Mouse (Mus musculus) midbrain, embryonic 14.5 days (tissue): ENCODE measurements at regions not wholly inside any gene's neighbourhood (a gene's known extent, or its start where the extent isn't known, plus 50 kb on each side); places are given as distances from the start of the nearest gene placed in this dataset.

Experiments
- ATAC-seq: fragments of 200-750 bp; cut with Nextera tagmentation; 2 replicates; pipeline ENCODE4 v1.8.0; 2017; ENCODE audit warnings: moderate number of reproducible peaks, moderate library complexity; ENCODE audit not compliant: low FRiP score, low TSS enrichment
- DNase-seq: peaks from one replicate; pipeline ENCODE4 v3.0.0-alpha.2; 2015
- H3K27ac ChIP-seq: fragments of 300-500 bp; sonication (generic); replicated peaks from 2 replicates; pipeline ENCODE4 v1.5.1; 2014; ENCODE audit warnings: mild to moderate bottlenecking, low read depth, low read length, moderate library complexity
- H3K27me3 ChIP-seq: fragments of 300-500 bp; sonication (generic); 2 replicates; pipeline ENCODE4 v1.6.1; 2014; ENCODE audit warnings: low read length, control low read depth, mixed read lengths; ENCODE audit not compliant: control insufficient read depth, insufficient read depth
- H3K36me3 ChIP-seq: fragments of 300-500 bp; sonication (generic); 2 replicates; pipeline ENCODE4 v1.6.1; 2014; ENCODE audit warnings: low read length, control low read depth; ENCODE audit not compliant: control insufficient read depth, insufficient read depth
- H3K4me1 ChIP-seq: fragments of 300-500 bp; sonication (generic); 2 replicates; pipeline ENCODE4 v1.6.1; 2014; ENCODE audit warnings: mild to moderate bottlenecking, antibody characterized with exemption, low read length, control low read depth; ENCODE audit not compliant: control insufficient read depth, insufficient read depth
- H3K4me2 ChIP-seq: fragments of 300-500 bp; sonication (generic); 2 replicates; pipeline ENCODE4 v1.6.1; 2014; ENCODE audit warnings: mild to moderate bottlenecking, low read length, moderate library complexity
- H3K4me3 ChIP-seq: fragments of 300-500 bp; sonication (generic); replicated peaks from 2 replicates; pipeline ENCODE4 v1.5.1; 2014; ENCODE audit warnings: low read depth, low read length
- H3K9ac ChIP-seq: fragments of 300-500 bp; sonication (generic); replicated peaks from 2 replicates; pipeline ENCODE4 v1.6.1; 2014; ENCODE audit warnings: mild to moderate bottlenecking, low read length, moderate library complexity
- H3K9me3 ChIP-seq: fragments of 300-500 bp; sonication (generic); 2 replicates; pipeline ENCODE4 v1.6.1; 2016; ENCODE audit warnings: low read length, control low read depth, mixed read lengths; ENCODE audit not compliant: control insufficient read depth
- WGBS: fragments of 180-500 bp; shearing (Covaris S2); extraction: QIAGEN DNeasy Blood & Tissue Kit; methylation state at CpG from one replicate; pipeline ENCODE4 v1.1.7; 2014; 5-methylcytosine and 5-hydroxymethylcytosine counted together

DNA sequence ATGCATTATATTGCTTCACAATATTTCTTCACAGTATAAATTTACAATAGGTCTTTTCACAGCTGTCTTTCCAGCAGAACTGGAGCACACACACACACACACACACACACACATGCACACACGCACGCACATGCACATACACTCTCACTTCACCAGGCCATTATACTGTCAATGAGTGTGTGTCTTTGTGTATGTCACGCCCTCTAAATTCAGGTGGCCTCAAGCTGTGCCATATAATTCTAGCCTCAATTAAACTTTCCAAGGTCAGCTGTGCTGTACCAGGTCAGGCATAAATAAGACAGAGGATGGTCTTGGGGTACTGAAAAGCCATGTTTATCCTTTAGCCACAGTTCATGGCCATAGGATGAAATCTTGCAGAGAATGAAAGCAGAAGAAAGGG is 442.4 kb downstream of the Gm10295 start:
- H3K27ac ChIP-seq: no peak overlapping the region
- DNase-seq: no peak
- H3K4me3 ChIP-seq: no peak overlapping the region
- no peak for ATAC-seq
- H3K4me1 ChIP-seq: no peaks in the 10 kb centered on the region
- no peak overlapping the region for H3K9ac ChIP-seq
- H3K4me2 ChIP-seq: no peak overlapping the region
- no peaks in the 10 kb centered on the region for H3K9me3 ChIP-seq
- no peaks in the 10 kb centered on the region for H3K36me3 ChIP-seq
- 67% methylated on average over 3 of the region's 3 CpGs for WGBS
- H3K27me3 ChIP-seq: no peaks in the 10 kb centered on the region

DNA sequence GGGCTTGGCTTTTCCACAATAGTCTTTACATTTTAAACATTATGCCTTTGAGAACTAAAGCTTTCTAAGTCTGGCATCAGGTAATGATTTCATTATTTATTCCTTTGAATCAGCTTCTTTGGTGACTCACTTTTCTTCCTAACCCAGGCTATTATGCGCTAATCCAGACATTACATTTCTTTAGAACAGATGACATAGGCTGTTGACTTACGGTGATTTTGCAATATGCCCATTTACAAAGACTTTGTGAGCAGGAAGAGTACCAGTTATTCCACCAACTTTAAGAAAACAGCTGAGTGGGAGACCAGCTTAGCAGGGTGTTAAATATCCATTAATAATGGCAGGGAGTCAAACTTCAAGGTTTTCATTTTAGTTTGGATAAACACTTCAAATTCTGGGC is 459.6 kb downstream of the Gm10295 start:
- no peaks in the 10 kb centered on the region for H3K4me1 ChIP-seq
- no peak overlapping the region for H3K4me3 ChIP-seq
- H3K27me3 ChIP-seq: no peaks in the 10 kb centered on the region
- no peaks in the 10 kb centered on the region for H3K9me3 ChIP-seq
- DNase-seq (no peak), ATAC-seq (no peak)
- no peak overlapping the region for H3K9ac ChIP-seq
- H3K36me3 ChIP-seq: no peaks in the 10 kb centered on the region
- H3K27ac ChIP-seq: no peak overlapping the region
- 86% methylated on average over 2 of the region's 2 CpGs for WGBS
- no peak overlapping the region for H3K4me2 ChIP-seq

DNA sequence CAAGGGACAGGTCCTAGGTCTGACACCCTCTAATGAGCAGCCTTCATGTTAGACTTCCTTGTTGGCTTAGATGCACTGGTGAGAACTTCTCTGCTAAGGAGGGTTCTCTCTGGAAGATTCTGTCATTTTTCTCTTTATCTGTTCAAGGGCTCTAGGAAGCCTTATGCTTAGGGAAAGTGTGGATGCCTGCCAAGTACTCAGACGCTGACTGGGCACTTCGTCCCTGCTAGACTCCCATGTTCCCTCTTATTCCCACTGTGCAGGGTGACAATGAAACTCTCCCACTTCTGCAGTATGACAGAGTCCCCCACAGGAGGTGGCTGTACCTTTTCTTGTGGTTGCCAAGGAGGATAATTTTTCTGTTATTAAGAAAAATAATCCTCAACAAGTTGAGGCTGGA is 470.8 kb downstream of the Gm10295 start:
- Histone ChIP-seq H3K4me3 (no peak overlapping the region), H3K4me2 (no peak overlapping the region), H3K9ac (no peak overlapping the region), H3K36me3 (no peaks in the 10 kb centered on the region), H3K27ac (no peak overlapping the region), H3K4me1 (no peaks in the 10 kb centered on the region), H3K9me3 (no peaks in the 10 kb centered on the region), H3K27me3 (no peaks in the 10 kb centered on the region)
- whole genome bisulfite sequencing: 74% methylated on average over 2 of the region's 2 CpGs
- ATAC-seq (no peak), DNase-seq (no peak)

DNA sequence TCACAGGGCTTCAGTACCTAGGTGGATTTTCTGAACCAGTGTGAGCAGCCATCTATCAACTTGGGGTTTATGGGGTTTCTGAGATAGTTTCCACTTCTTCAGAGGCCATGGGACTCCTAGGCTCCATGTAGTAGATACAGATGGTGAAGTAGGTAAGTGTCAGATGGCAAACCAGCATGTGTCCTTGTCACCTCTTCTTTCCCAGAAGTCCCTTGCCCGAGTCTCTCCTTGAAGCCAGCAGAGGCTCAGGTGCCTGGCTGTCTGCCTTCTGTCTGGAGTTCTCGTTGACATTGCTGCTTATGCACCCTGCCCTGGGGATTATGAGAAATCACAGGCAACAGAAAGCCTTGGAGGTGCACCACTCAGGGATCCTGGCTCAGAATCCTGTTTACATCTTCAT is 476.9 kb downstream of the Gm10295 start:
- no peak for DNase-seq
- no peak for ATAC-seq

DNA sequence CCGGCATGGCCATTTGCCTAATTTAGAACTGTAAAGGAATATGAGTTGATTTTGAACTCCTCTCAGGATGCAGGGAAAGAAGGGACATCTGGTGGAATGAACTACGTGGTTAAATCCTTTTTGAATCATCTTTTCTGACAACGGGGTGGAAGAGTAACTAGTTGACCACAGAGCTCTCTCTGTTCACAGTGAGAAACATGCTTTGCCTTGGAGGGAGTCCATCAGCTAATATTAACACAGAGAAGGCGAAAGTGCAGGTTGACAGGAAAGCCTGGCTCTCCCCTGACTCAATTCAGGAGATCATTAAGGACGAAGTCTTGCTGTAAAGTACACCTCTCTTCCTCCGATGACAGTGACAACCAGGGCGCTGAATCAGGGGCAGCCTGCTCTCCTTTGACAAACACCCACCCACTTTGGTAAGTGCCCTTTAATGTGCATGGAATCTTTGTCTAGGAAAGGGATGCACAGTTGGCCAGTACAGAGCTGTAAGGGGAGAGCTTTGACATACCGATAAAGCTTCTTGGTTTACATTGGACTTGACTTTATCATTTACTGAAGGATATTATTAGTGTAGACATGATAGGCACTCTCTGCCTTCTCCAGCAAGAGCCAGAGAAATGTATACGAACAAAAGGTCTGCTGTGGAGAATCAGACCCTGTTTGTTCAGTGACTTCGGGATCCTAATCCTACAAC is 480.3 kb downstream of the Gm10295 start:
- H3K9ac ChIP-seq: no peak overlapping the region
- no peak for DNase-seq
- no peak for ATAC-seq
- whole genome bisulfite sequencing: 75% methylated on average over 10 of the region's 10 CpGs
- no peaks in the 10 kb centered on the region for H3K9me3 ChIP-seq
- no peaks in the 10 kb centered on the region for H3K36me3 ChIP-seq
- no peak overlapping the region for H3K4me2 ChIP-seq
- no peaks in the 10 kb centered on the region for H3K4me1 ChIP-seq
- H3K27me3 ChIP-seq: no peaks in the 10 kb centered on the region
- no peak overlapping the region for H3K4me3 ChIP-seq
- no peak overlapping the region for H3K27ac ChIP-seq

More for the DNA sequence above, 476.9 kb downstream of the Gm10295 start:
- H3K36me3 ChIP-seq: no peaks in the 10 kb centered on the region
- 59% methylated on average over 2 of the region's 2 CpGs for WGBS
- H3K4me3 ChIP-seq: no peak overlapping the region
- no peak overlapping the region for H3K4me2 ChIP-seq
- no peak overlapping the region for H3K27ac ChIP-seq
- no peak overlapping the region for H3K9ac ChIP-seq
- no peaks in the 10 kb centered on the region for H3K27me3 ChIP-seq
- no peaks in the 10 kb centered on the region for H3K4me1 ChIP-seq
- no peaks in the 10 kb centered on the region for H3K9me3 ChIP-seq

DNA sequence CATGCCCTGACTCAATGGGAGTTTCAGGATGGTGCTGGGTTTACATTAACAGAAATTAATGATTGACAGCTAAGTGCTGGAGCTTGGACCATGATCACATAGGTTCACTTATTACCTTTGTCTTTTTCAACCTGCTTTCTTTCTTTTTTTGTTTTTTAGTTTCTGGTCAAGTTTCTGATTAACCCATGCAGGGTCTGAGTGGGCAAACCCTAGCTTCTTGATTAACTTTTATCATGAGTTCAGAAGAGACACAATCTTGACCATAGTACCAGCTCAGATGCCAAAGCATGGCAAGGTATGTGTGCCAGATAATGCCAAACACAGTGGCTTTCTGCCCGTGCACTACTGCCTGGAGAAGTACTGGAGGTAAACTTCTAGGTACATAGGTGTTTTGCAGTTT is 482.2 kb downstream of the Gm10295 start:
- DNase-seq: no peak
- Histone ChIP-seq H3K9ac (no peak overlapping the region), H3K27me3 (no peaks in the 10 kb centered on the region), H3K9me3 (no peaks in the 10 kb centered on the region), H3K4me3 (no peak overlapping the region), H3K4me2 (no peak overlapping the region), H3K27ac (no peak overlapping the region), H3K4me1 (no peaks in the 10 kb centered on the region), H3K36me3 (no peaks in the 10 kb centered on the region)
- no peak for ATAC-seq
- 79% methylated on average over 1 of the region's 1 CpGs for WGBS

DNA sequence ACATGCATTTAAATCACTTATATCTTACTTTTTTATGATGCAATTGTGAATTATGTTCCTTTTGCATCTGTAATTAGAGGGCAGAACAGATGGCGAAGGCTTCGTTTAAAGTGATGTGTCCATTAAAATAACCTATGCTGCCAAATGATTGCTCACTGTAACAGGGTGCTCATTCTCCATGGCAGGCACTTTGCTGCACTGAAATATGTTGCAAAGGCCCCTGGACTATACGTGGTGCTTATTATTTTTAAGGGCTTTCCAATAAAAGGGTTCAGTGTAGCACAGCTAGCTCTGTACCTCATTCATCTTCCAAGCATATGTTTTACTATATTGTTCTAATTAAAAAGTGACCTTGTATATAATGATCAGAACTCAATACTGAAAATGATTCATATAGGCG is 491.3 kb downstream of the Gm10295 start:
- ATAC-seq: no peak
- Histone ChIP-seq H3K27ac (no peak overlapping the region), H3K9me3 (no peaks in the 10 kb centered on the region), H3K36me3 (no peaks in the 10 kb centered on the region), H3K27me3 (no peaks in the 10 kb centered on the region), H3K4me2 (no peak overlapping the region), H3K9ac (no peak overlapping the region), H3K4me1 (no peaks in the 10 kb centered on the region), H3K4me3 (no peak overlapping the region)
- DNase-seq: no peak
- WGBS: 89% methylated on average over 4 of the region's 4 CpGs

DNA sequence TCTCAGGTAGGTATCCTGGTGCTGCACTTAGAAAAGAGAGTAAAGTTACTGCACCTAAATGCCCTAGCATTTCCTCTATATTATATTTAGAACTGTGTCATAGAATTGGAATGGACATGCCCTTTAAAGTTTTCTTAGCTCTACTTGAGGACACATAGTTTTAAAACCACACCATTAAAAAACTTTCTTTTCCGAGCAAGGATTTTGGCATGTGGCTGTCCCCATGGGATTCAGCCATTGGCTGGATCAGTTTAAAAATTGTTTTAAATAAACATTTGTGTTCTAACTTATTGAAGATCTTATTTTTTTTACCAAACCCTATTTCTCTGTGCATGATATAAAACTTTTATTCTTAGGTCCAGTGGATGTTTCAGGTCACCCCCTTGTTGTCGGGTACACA is 484.2 kb upstream of the Nr2f2 start:
- DNase-seq (no peak), ATAC-seq (no peak)
- Histone ChIP-seq H3K4me1 (no peaks in the 10 kb centered on the region), H3K27me3 (no peaks in the 10 kb centered on the region), H3K36me3 (no peaks in the 10 kb centered on the region), H3K9ac (no peak overlapping the region), H3K27ac (no peak overlapping the region), H3K9me3 (no peaks in the 10 kb centered on the region), H3K4me3 (no peak overlapping the region), H3K4me2 (no peak overlapping the region)
- 86% methylated on average over 2 of the region's 2 CpGs for WGBS

DNA sequence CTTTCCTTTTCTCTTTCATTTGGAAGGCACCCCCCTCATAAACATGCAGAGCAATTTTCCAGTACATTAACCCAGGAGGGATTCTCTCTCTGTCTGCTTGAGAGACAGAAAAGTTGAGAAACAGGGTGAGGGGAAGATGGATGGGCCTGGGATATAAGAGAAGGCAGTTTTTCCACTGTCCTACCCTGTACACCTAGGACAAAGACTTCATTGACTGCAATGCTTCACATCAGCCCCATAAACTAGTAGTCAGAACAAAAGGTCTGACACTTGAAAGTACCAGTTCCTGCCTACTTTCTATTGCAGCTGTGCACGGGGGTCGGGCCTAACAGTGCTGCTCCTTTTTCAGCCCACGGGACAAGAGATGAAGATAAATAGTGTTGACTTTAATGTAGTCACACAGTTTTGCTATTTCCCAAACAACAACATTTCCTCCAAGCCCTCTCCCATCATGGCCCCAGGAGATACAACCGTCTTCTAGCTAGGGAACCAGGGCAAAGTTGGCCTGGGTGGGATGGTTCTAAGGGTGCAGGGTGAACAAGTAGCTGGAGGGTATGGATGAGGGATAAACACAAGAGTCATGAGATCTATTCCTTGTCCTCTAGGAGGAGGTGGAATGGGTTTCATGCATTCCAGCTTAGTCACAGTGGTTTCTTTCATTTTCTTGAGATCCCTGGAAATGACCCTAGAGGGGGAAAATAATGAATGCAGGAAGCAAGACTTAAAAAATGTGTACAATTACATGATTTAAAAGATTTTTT is 481.7 kb upstream of the Nr2f2 start:
- no peaks in the 10 kb centered on the region for H3K36me3 ChIP-seq
- DNase-seq: no peak
- H3K4me2 ChIP-seq: no peak overlapping the region
- no peaks in the 10 kb centered on the region for H3K4me1 ChIP-seq
- no peak overlapping the region for H3K9ac ChIP-seq
- no peak overlapping the region for H3K27ac ChIP-seq
- H3K27me3 ChIP-seq: no peaks in the 10 kb centered on the region
- H3K4me3 ChIP-seq: no peak overlapping the region
- no peaks in the 10 kb centered on the region for H3K9me3 ChIP-seq
- no peak for ATAC-seq
- WGBS: 67% methylated on average over 4 of the region's 4 CpGs
